Mouse (Mus musculus) liver, embryonic 12.5 days (tissue): ENCODE measurements around the gene Cobl. TPM values are rescaled to one million over a fixed set of nuclear protein-coding genes. Genes with fewer than 3 reads are reported as not detected.

Experiments
- ATAC-seq: fragments of 200-750 bp; cut with Nextera tagmentation; 2 replicates; pipeline ENCODE4 v1.8.0; 2017; ENCODE audit warnings: moderate number of reproducible peaks, mild to moderate bottlenecking, moderate library complexity
- H3K27ac ChIP-seq: fragments of 300-500 bp; sonication (generic); 2 replicates; pipeline ENCODE4 v1.5.1; 2016; ENCODE audit warnings: mild to moderate bottlenecking
- H3K27me3 ChIP-seq: fragments of 300-500 bp; sonication (generic); replicated peaks from 2 replicates; pipeline ENCODE4 v1.6.1; 2016; ENCODE audit warnings: mild to moderate bottlenecking, moderate library complexity
- H3K36me3 ChIP-seq: fragments of 300-500 bp; sonication (generic); 2 replicates; pipeline ENCODE4 v1.6.1; 2016; ENCODE audit warnings: mild to moderate bottlenecking, moderate library complexity
- H3K4me1 ChIP-seq: fragments of 300-500 bp; sonication (generic); 2 replicates; pipeline ENCODE4 v1.6.1; 2016
- H3K4me2 ChIP-seq: fragments of 300-500 bp; sonication (generic); 2 replicates; pipeline ENCODE4 v1.6.1; 2016; ENCODE audit warnings: mild to moderate bottlenecking, moderate library complexity
- H3K4me3 ChIP-seq: fragments of 300-500 bp; sonication (generic); 2 replicates; pipeline ENCODE4 v1.5.1; 2016; ENCODE audit warnings: mild to moderate bottlenecking, moderate library complexity
- H3K9ac ChIP-seq: fragments of 300-500 bp; sonication (generic); 2 replicates; pipeline ENCODE4 v1.6.1; 2016; ENCODE audit warnings: mild to moderate bottlenecking, moderate library complexity
- H3K9me3 ChIP-seq: fragments of 300-500 bp; sonication (generic); replicated peaks from 2 replicates; pipeline ENCODE4 v1.6.1; 2016; ENCODE audit warnings: mild to moderate bottlenecking, moderate library complexity
- WGBS: fragments of 180-500 bp; shearing (Covaris S2); methylation state at CpG from one replicate; pipeline ENCODE4 v1.1.7; 2016; ENCODE audit not compliant: insufficient replicate concordance; 5-methylcytosine and 5-hydroxymethylcytosine counted together
- polyA plus RNA-seq: library from polyadenylated mRNA; unstranded; fragments of >200 nt; fragmentation: Nextera tagmentation; extraction: Ambion mirVana; gene quantifications from 2 replicates; pipeline ENCODE4 v1.2.1, GENCODE M21; 2016

Gene Cobl
- polyA plus RNA-seq, 1 experiment from 2014 or later, result 2.4 TPM

GRCm38 (mm10) chr11:12197542-12197941 lies 267.2 kb downstream of the Cobl start:
- H3K36me3 ChIP-seq, result no peaks in the 10 kb centered on the region
- ATAC-seq, result no peak; the same call in 1 of the 2 replicates
- H3K4me1 ChIP-seq, result no peaks in the 10 kb centered on the region
- H3K9ac ChIP-seq, result no peak overlapping the region
- no peak overlapping the region for H3K4me2 ChIP-seq
- no peaks in the 10 kb centered on the region for H3K9me3 ChIP-seq
- H3K27me3 ChIP-seq, result peaks cover 7% of the 10 kb centered on the region; the same call in 1 of the 2 replicates
- no peak overlapping the region for H3K4me3 ChIP-seq
- 58% methylated on average over 4 of the region's 4 CpGs for WGBS
- H3K27ac ChIP-seq, result no peak overlapping the region

DNA sequence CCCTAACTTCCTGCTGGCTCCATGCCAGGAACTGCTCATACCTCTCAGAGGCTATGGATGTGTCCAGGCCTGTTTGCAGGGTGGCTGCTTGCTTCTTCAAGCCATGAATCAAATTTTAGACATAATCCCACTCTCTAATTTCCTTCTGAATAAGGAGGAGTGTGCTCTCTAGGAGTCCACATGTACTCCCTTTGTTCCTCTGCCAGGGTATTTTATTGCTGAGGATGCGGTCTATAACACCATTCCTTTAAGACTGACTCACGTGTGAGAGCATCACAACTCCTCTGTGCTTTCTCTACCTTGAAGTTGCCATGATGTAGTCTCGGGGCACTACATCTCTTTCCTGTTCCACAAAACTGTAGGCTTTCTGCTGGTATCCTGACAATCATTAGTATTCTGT lies 269.4 kb downstream of the Cobl start:
- Histone ChIP-seq H3K4me2 (no peak overlapping the region), H3K27me3 (0 out of 2 replicates have a peak, but pooled peaks cover 4% of the 10 kb centered on the region), H3K9ac (no peak overlapping the region), H3K4me3 (no peak overlapping the region), H3K36me3 (no peaks in the 10 kb centered on the region), H3K4me1 (no peaks in the 10 kb centered on the region), H3K27ac (no peak overlapping the region), H3K9me3 (no peaks in the 10 kb centered on the region)
- ATAC-seq, result no peak
- 59% methylated on average over 3 of the region's 3 CpGs for WGBS

- no peak overlapping the region for H3K4me2 ChIP-seq
- no peaks in the 10 kb centered on the region for H3K9me3 ChIP-seq
- H3K4me3 ChIP-seq, result no peak overlapping the region
- H3K36me3 ChIP-seq, result no peaks in the 10 kb centered on the region
- ATAC-seq, result no peak
- no peak overlapping the region for H3K27ac ChIP-seq
- 49% methylated on average over 4 of the region's 4 CpGs for WGBS
- no peaks in the 10 kb centered on the region for H3K4me1 ChIP-seq
- H3K27me3 ChIP-seq, result 0 out of 2 replicates have a peak, but pooled peaks cover 2% of the 10 kb centered on the region
- H3K9ac ChIP-seq, result no peak overlapping the region
Observed at GRCm38 (mm10) chr11:12193369-12193768, 271.4 kb downstream of the Cobl start.

GRCm38 (mm10) chr11:12191386-12191785 lies 273.4 kb downstream of the Cobl start:
- Histone ChIP-seq H3K9ac (no peak overlapping the region), H3K4me3 (no peak overlapping the region), H3K9me3 (no peaks in the 10 kb centered on the region), H3K27ac (no peak overlapping the region), H3K4me2 (no peak overlapping the region), H3K27me3 (no peaks in the 10 kb centered on the region), H3K36me3 (no peaks in the 10 kb centered on the region), H3K4me1 (no peaks in the 10 kb centered on the region)
- 50% methylated on average over 2 of the region's 2 CpGs for WGBS
- ATAC-seq, result no peak

DNA sequence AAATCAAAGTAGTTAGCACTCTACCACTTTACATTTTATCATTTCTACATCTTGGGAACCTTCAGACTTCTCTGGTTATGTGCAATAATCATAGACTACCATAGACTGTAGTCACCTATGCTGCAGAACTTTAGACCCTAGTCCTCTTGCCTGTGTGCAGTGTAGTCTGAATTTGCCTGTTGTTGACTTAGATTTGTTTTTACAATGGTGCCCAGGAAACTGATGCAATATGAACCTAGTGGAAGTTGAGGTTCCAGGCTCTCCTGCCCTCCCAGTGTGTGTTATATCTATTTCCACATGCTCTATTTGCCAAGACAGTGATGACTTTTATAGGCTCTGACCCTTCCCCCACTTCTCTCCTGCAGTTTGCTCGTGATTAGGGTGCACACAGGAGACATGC lies 274.3 kb downstream of the Cobl start:
- Histone ChIP-seq H3K9ac (no peak overlapping the region), H3K4me1 (no peaks in the 10 kb centered on the region), H3K4me2 (no peak overlapping the region), H3K4me3 (no peak overlapping the region), H3K36me3 (no peaks in the 10 kb centered on the region), H3K27me3 (no peaks in the 10 kb centered on the region), H3K9me3 (no peaks in the 10 kb centered on the region), H3K27ac (no peak overlapping the region)
- WGBS, result 35% methylated on average over 1 of the region's 1 CpGs
- ATAC-seq, result 0 out of 2 replicates have a peak, but pooled peaks have one; percentile 30
